Mouse (Mus musculus) embryonic fibroblast, embryonic 13.5 days (primary cell): Measurements from ENCODE around the gene Wbp2.

Experiments
- CTCF ChIP-seq: IDR thresholded peaks from 2 replicates; pipeline ENCODE4 v1.5.1; 2011; ENCODE audit warnings: mild to moderate bottlenecking, control low read depth, low read length, moderate library complexity, borderline replicate concordance; ENCODE audit not compliant: insufficient read depth
- POLR2A ChIP-seq: IDR thresholded peaks from 2 replicates; pipeline ENCODE4 v1.6.1; 2011; ENCODE audit warnings: low read depth, mild to moderate bottlenecking, control low read depth, low read length, moderate library complexity

DNA sequence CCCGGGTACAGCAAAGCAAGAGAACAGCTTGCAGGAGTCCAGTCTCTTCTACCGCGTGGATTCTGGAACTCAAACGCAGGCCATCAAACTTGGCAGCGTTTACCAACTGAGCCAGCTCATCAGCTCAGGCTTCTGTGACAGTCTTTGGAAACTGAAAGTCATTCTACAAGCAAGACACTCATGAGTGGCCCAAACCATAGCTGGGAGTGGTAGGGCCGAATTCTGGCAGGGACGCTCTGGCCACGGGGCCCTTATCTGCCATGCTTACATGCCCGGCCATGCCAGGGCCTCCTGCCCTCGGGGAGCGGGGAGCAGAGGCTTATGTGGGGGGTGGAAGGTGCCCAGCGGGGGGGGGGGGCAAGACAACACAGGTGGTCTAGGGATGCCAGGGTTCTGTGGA, 16.8 kb upstream of the Wbp2 start:
- TF ChIP-seq CTCF (no peak), POLR2A (no peak)
